ENCODE assay signal across 15 mouse cellular contexts in genomic region chr12:96488448-96488960, GRCm38 (mm10).
"Had no signal": no experiment of that assay in that cellular context is flagged by ENCODE, and none has a peak within 500 bp of the region (broad histone marks: within the 10 kb centered on the region; RNA-seq: fewer than 3 reads in every experiment).

No protein-coding gene starts in this region.

- H3K9me3 ChIP-seq: limb, embryonic 15.5 days; midbrain, embryonic 12.5 days; midbrain, embryonic 15.5 days had no signal

- H3K9ac ChIP-seq: limb, embryonic 15.5 days; liver, embryonic 14.5 days; liver, postnatal 0 days; lung, embryonic 14.5 days; midbrain, embryonic 12.5 days; midbrain, embryonic 15.5 days had no signal

- H3K27ac ChIP-seq: layer of hippocampus, adult 2 months; limb, embryonic 15.5 days; liver, embryonic 14.5 days; macrophage; midbrain, embryonic 12.5 days; midbrain, embryonic 15.5 days had no signal

- DNase-seq: kidney, adult 9 months; kidney, postnatal 14 days; layer of hippocampus, adult 9-11 months; liver, postnatal 0 days; lung, embryonic 14.5 days; thymus, adult 2 months; thymus, postnatal 25 days had no signal

- H3K4me2 ChIP-seq: limb, embryonic 15.5 days; liver, embryonic 11.5 days; lung, embryonic 14.5 days; midbrain, embryonic 12.5 days; midbrain, embryonic 15.5 days had no signal

- ATAC-seq: liver, postnatal 0 days; lung, postnatal 0 days; midbrain, embryonic 15.5 days had no signal

- H3K27me3 ChIP-seq: limb, embryonic 15.5 days; midbrain, embryonic 12.5 days; midbrain, embryonic 15.5 days had no signal

- H3K4me3 ChIP-seq: layer of hippocampus, adult 2 months; limb, embryonic 15.5 days; midbrain, embryonic 12.5 days; midbrain, embryonic 15.5 days had no signal

- H3K36me3 ChIP-seq: limb, embryonic 15.5 days; midbrain, embryonic 12.5 days; midbrain, embryonic 15.5 days had no signal

- H3K4me1 ChIP-seq: limb, embryonic 15.5 days; midbrain, embryonic 12.5 days; midbrain, embryonic 15.5 days had no signal
